Mouse (Mus musculus) neural tube, embryonic 12.5 days (tissue): ENCODE data around the gene Abcg5. TPM values are rescaled to one million over a fixed set of nuclear protein-coding genes. Genes with fewer than 3 reads are reported as not detected.
A peak's percentile ranks its signal among the peaks of the same experiment; 100 is the strongest.

Experiments used
- ATAC-seq: fragments of 200-750 bp; cut with Nextera tagmentation; 2 replicates; pipeline ENCODE4 v1.8.0; 2017; ENCODE audit warnings: low read depth, mild to moderate bottlenecking, moderate TSS enrichment, moderate library complexity; ENCODE audit not compliant: low FRiP score
- H3K27ac ChIP-seq: fragments of 300-500 bp; sonication (generic); 2 replicates; pipeline ENCODE4 v1.5.1; 2016
- H3K27me3 ChIP-seq: fragments of 300-500 bp; sonication (generic); replicated peaks from 2 replicates; pipeline ENCODE4 v1.6.1; 2016; ENCODE audit warnings: mild to moderate bottlenecking
- H3K36me3 ChIP-seq: fragments of 300-500 bp; sonication (generic); 2 replicates; pipeline ENCODE4 v1.6.1; 2016; ENCODE audit warnings: mild to moderate bottlenecking
- H3K4me1 ChIP-seq: fragments of 300-500 bp; sonication (generic); 2 replicates; pipeline ENCODE4 v1.6.1; 2016
- H3K4me2 ChIP-seq: fragments of 300-500 bp; sonication (generic); replicated peaks from 2 replicates; pipeline ENCODE4 v1.6.1; 2016; ENCODE audit warnings: mild to moderate bottlenecking
- H3K4me3 ChIP-seq: fragments of 300-500 bp; sonication (generic); 2 replicates; pipeline ENCODE4 v1.5.1; 2016
- H3K9ac ChIP-seq: fragments of 300-500 bp; sonication (generic); 2 replicates; pipeline ENCODE4 v1.6.1; 2016; ENCODE audit warnings: mild to moderate bottlenecking
- H3K9me3 ChIP-seq: fragments of 300-500 bp; sonication (generic); 2 replicates; pipeline ENCODE4 v1.6.1; 2016; ENCODE audit warnings: mild to moderate bottlenecking
- WGBS: fragments of 180-500 bp; shearing (Covaris S2); methylation state at CpG from one replicate; pipeline ENCODE4 v1.1.7; 2016; 5-methylcytosine and 5-hydroxymethylcytosine counted together
- polyA plus RNA-seq: library from polyadenylated mRNA; unstranded; fragments of >200 nt; fragmentation: Nextera tagmentation; extraction: Ambion mirVana; gene quantifications from 2 replicates; pipeline ENCODE4 v1.2.1, GENCODE M21; 2016

The Abcg5 gene
- polyA plus RNA-seq, 1 experiment from 2014 or later = 0.42 TPM

DNA sequence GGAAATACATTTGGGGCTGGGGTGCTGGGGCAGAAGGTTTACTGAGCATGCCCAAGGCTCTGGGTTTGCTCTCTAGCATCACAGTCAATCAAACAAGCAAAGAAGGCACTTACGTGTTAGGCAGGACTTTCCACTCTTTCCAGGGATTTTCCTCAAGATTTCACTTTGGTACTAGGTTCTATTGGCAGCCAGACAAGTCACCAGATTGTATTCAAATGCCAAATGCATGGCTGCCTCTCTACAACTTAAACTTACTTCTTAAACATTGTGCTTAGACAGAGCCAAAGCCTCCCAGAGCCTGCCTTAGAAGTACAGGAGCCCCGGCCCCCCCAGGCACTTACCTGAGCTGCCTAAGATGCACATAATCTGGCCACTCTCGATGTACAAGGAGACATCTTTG is 1.1 kb downstream of the Abcg5 start:
- no peak overlapping the region for H3K9ac ChIP-seq
- no peak overlapping the region for H3K4me3 ChIP-seq
- no peak overlapping the region for H3K4me2 ChIP-seq
- no peaks in the 10 kb centered on the region for H3K27me3 ChIP-seq
- H3K4me1 ChIP-seq = no peaks in the 10 kb centered on the region
- 86% methylated on average over 3 of the region's 3 CpGs for WGBS
- no peak overlapping the region for H3K27ac ChIP-seq
- H3K9me3 ChIP-seq = no peaks in the 10 kb centered on the region
- ATAC-seq = no peak
- no peaks in the 10 kb centered on the region for H3K36me3 ChIP-seq

DNA sequence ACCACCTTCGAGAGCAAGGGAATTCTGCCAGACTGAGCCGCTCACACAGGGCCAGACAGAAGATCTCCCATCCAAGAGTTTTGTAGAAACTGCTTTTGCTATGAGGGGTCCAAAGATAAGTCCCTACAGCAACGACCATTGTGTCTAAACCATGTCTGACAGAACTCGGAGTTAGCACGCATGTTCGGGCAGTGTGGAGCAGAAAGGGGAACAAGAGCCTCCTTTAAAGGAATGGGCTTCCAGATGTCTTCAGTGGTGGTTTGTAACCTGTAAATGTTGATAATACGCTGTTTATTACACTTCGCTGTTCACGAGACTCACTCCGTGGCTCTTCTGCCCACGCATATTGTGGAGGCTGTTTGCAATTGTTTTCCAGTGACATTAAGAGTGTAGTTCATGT is 5.2 kb downstream of the Abcg5 start:
- 93% methylated on average over 11 of the region's 11 CpGs for WGBS
- H3K4me3 ChIP-seq = no peak overlapping the region
- no peak for ATAC-seq

GRCm38 (mm10) chr17:84675951-84676366 is 6.9 kb downstream of the Abcg5 start, which contains the start of gene Abcg8:
TSS of gene Abcg8 (plus strand) at chr17:84676302.
- peak within 1 kb of the TSS; percentile 32 for H3K4me3 ChIP-seq
- no peaks in the 10 kb centered on the region for H3K36me3 ChIP-seq
- 3% methylated on average over 24 of the region's 24 CpGs for WGBS
- H3K4me2 ChIP-seq = peak within 1 kb of the TSS; percentile 64
- peak; percentile 48; the same call in 1 of the 2 replicates for ATAC-seq
- peaks cover 11% of the 10 kb centered on the region; the same call in 1 of the 2 replicates for H3K27me3 ChIP-seq
- no peaks in the 10 kb centered on the region for H3K9me3 ChIP-seq
- no peak within 1 kb of the TSS for H3K27ac ChIP-seq
- H3K9ac ChIP-seq = peak within 1 kb of the TSS; percentile 30; the same call in 1 of the 2 replicates
- H3K4me1 ChIP-seq = peaks cover 7% of the 10 kb centered on the region; the same call in 1 of the 2 replicates

More for the DNA sequence above, 5.2 kb downstream of the Abcg5 start:
- no peak overlapping the region for H3K27ac ChIP-seq
- H3K4me2 ChIP-seq = no peak overlapping the region
- no peaks in the 10 kb centered on the region for H3K36me3 ChIP-seq
- peaks cover 11% of the 10 kb centered on the region; the same call in 1 of the 2 replicates for H3K27me3 ChIP-seq
- no peak overlapping the region for H3K9ac ChIP-seq
- no peaks in the 10 kb centered on the region for H3K9me3 ChIP-seq
- H3K4me1 ChIP-seq = peaks cover 7% of the 10 kb centered on the region; the same call in 1 of the 2 replicates

DNA sequence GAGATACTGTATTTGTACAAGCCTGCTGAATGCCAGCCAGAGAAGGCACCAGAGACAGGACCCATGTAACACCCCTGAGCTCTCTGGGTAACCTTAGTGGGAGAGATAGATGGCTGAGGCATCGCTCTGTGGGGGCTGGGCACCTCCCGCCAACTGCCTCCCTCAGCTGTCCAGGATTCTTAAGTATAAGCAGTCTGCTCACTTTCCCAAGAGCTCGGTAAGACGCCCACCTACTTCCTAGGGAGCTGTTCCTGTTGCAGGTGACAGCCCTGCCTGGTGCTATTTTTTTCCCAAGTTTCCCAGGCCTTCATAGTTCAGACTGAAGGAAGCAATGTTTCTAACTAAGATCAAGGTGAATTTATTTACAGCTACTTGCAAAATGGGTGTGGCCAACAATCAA is 7.6 kb downstream of the Abcg5 start:
- Histone ChIP-seq H3K9ac (no peak overlapping the region), H3K4me2 (no peak overlapping the region), H3K27ac (no peak overlapping the region), H3K36me3 (no peaks in the 10 kb centered on the region), H3K4me1 (peaks cover 7% of the 10 kb centered on the region; the same call in 1 of the 2 replicates), H3K4me3 (no peak overlapping the region), H3K9me3 (no peaks in the 10 kb centered on the region), H3K27me3 (peaks cover 11% of the 10 kb centered on the region; the same call in 1 of the 2 replicates)
- no peak for ATAC-seq
- 73% methylated on average over 4 of the region's 4 CpGs for WGBS

- Histone ChIP-seq H3K4me3 (no peak overlapping the region), H3K36me3 (no peaks in the 10 kb centered on the region), H3K9me3 (no peaks in the 10 kb centered on the region), H3K4me2 (no peak overlapping the region), H3K4me1 (peaks cover 7% of the 10 kb centered on the region; the same call in 1 of the 2 replicates), H3K9ac (no peak overlapping the region), H3K27me3 (peaks cover 11% of the 10 kb centered on the region; the same call in 1 of the 2 replicates), H3K27ac (no peak overlapping the region)
- WGBS = 48% methylated on average over 7 of the region's 7 CpGs
- no peak for ATAC-seq
Measured at GRCm38 (mm10) chr17:84674048-84674447, 8.8 kb downstream of the Abcg5 start.

- Histone ChIP-seq H3K27ac (no peak overlapping the region), H3K4me1 (peaks cover 7% of the 10 kb centered on the region; the same call in 1 of the 2 replicates), H3K27me3 (peaks cover 11% of the 10 kb centered on the region; the same call in 1 of the 2 replicates), H3K4me2 (no peak overlapping the region), H3K4me3 (no peak overlapping the region), H3K36me3 (no peaks in the 10 kb centered on the region), H3K9me3 (no peaks in the 10 kb centered on the region), H3K9ac (no peak overlapping the region)
- ATAC-seq = no peak
- 84% methylated on average over 16 of the region's 16 CpGs for WGBS
Measured at GRCm38 (mm10) chr17:84672376-84673369, 10.1 kb downstream of the Abcg5 start.

DNA sequence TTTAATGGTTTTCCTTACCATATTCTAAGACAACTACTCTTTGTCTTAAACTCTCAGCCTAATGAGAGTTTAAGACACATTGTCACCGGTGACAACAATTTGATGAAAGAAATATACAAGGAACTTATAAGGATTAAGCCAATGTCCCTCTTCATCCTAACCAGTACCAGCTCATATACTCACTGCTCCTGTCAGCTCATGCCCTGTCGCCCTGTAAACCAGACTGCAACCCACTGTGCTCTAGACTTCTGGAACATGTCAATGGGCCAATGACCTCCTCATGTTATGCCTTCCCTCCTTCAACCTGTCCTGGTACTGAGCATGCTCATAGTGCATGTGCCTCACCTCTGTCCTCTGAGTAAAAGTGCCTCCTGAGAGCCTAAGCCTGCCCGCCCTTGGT is 15.0 kb downstream of the Abcg5 start:
- 93% methylated on average over 3 of the region's 3 CpGs for WGBS

GRCm38 (mm10) chr17:84665691-84666090 is 17.1 kb downstream of the Abcg5 start:
- Histone ChIP-seq H3K4me2 (no peak overlapping the region), H3K4me1 (peaks cover 14% of the 10 kb centered on the region), H3K9me3 (no peaks in the 10 kb centered on the region), H3K9ac (no peak overlapping the region), H3K36me3 (no peaks in the 10 kb centered on the region), H3K4me3 (no peak overlapping the region), H3K27ac (no peak overlapping the region), H3K27me3 (no peaks in the 10 kb centered on the region; the same call in 1 of the 2 replicates)
- ATAC-seq = no peak
- 18% methylated on average over 9 of the region's 9 CpGs for WGBS

More for the DNA sequence above, 15.0 kb downstream of the Abcg5 start:
- H3K4me2 ChIP-seq = no peak overlapping the region
- H3K27ac ChIP-seq = no peak overlapping the region
- no peaks in the 10 kb centered on the region; the same call in 1 of the 2 replicates for H3K27me3 ChIP-seq
- H3K4me1 ChIP-seq = peaks cover 14% of the 10 kb centered on the region
- ATAC-seq = no peak
- H3K9ac ChIP-seq = no peak overlapping the region
- no peak overlapping the region for H3K4me3 ChIP-seq
- H3K36me3 ChIP-seq = no peaks in the 10 kb centered on the region
- H3K9me3 ChIP-seq = no peaks in the 10 kb centered on the region

DNA sequence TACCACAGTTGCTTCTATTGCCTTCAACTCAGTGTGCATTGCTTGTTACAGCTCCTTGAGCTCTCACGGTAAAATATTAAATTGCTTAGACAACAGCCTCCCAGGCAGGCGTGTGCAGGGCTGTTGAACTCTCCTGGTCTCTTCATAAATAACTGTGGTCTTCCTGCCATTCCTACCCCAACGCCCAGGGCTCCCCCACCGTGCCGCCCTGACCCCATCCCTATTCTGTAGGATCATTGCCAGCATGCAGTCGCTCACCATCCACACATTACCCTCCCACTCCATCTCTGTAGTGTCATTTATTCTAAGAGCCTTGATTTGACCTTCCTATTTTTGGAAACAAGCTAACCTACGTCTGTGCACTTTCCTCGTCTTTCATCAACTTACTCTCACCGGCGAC is 17.8 kb downstream of the Abcg5 start:
- Histone ChIP-seq H3K4me1 (peaks cover 14% of the 10 kb centered on the region), H3K27ac (no peak overlapping the region), H3K36me3 (no peaks in the 10 kb centered on the region), H3K9ac (no peak overlapping the region), H3K9me3 (no peaks in the 10 kb centered on the region), H3K4me3 (no peak overlapping the region), H3K4me2 (no peak overlapping the region), H3K27me3 (no peaks in the 10 kb centered on the region; the same call in 1 of the 2 replicates)
- 20% methylated on average over 10 of the region's 10 CpGs for WGBS
- no peak for ATAC-seq

DNA sequence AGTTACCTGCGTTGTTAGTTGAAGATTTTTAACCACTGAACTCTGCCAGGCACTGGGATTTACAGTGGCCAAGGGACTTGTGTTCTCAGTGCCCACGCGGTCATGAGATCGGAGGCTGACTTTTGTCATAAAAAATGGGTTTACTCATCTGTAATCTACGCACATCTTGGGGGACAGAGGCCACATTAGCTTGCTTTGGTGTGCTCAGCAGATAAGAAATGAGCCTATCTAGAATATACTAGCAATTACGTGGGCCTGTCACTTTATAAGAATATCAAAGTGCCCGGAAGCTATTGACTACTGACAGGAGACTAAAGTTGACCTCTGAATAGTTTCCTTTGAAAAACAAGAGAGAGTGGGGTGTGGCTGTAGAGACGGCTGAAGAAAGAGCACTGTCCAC is 23.9 kb downstream of the Abcg5 start:
- Histone ChIP-seq H3K4me2 (no peak overlapping the region), H3K9ac (no peak overlapping the region), H3K36me3 (no peaks in the 10 kb centered on the region), H3K4me3 (no peak overlapping the region), H3K4me1 (peaks cover 14% of the 10 kb centered on the region), H3K27me3 (no peaks in the 10 kb centered on the region), H3K9me3 (no peaks in the 10 kb centered on the region), H3K27ac (no peak overlapping the region)
- 61% methylated on average over 8 of the region's 8 CpGs for WGBS
- no peak for ATAC-seq

DNA sequence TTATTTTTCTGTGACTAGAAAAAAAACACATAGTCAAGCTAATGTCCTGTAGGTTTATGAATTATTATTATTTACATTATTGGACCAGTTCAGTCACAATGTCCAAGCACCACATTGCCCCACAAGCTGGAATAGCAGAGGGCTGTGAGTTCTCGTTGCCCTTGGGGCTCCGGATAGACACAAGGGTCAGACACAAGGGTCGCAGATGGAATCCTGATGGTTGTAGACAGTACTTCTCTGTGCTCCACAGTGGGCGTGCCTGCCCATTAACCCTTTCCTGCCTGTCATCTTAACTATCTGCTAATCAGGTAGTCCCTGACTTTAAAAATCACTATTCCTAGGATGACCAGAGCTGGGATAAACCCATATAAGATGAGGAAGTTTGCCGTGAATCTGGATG is 24.6 kb downstream of the Abcg5 start:
- Histone ChIP-seq H3K9me3 (no peaks in the 10 kb centered on the region), H3K9ac (no peak overlapping the region), H3K27ac (no peak overlapping the region), H3K36me3 (no peaks in the 10 kb centered on the region), H3K27me3 (no peaks in the 10 kb centered on the region), H3K4me1 (peaks cover 14% of the 10 kb centered on the region), H3K4me2 (no peak overlapping the region), H3K4me3 (no peak overlapping the region)
- 48% methylated on average over 5 of the region's 5 CpGs for WGBS
- ATAC-seq = no peak

- 0 out of 2 replicates have a peak overlapping the region, but pooled peaks have one; percentile 3 for H3K27ac ChIP-seq
- WGBS = 58% methylated on average over 7 of the region's 7 CpGs
- no peaks in the 10 kb centered on the region for H3K36me3 ChIP-seq
- H3K4me3 ChIP-seq = no peak overlapping the region
- no peaks in the 10 kb centered on the region for H3K27me3 ChIP-seq
- no peaks in the 10 kb centered on the region for H3K9me3 ChIP-seq
- ATAC-seq = no peak
- peaks cover 14% of the 10 kb centered on the region for H3K4me1 ChIP-seq
- H3K4me2 ChIP-seq = no peak overlapping the region
- no peak overlapping the region for H3K9ac ChIP-seq
Measured at GRCm38 (mm10) chr17:84657782-84658181, 25.0 kb downstream of the Abcg5 start.
